Mouse (Mus musculus): ENCODE measurements around the gene Iars. TPM values are rescaled to one million over a fixed set of nuclear protein-coding genes. Genes with fewer than 3 reads are reported as not detected.
"Not testable (repeated sequence)": the region's sequence is repeated elsewhere in the genome, so short reads cannot be mapped to it uniquely, and the experiment has no call there.

Iars gene
- polyA plus RNA-seq, 1 experiment: 58.7 TPM

GRCm38 (mm10) chr13:49765306-49765705 lies 83.4 kb downstream of the Iars start:
- no peak overlapping the region for H3ac ChIP-seq (ENCODE audit: control insufficient read depth, insufficient read length, low read depth)
- TF ChIP-seq MYOD1 (IDR thresholded peaks at IDR 0.05; ENCODE audit: control insufficient read depth, insufficient read length, low read depth) (no peak), CEBPB (IDR thresholded peaks at IDR 0.05; ENCODE audit: low read depth) (no peak), MYOG (IDR thresholded peaks at IDR 0.05; ENCODE audit: control insufficient read depth, extremely low read depth, insufficient read length) (no peak), CTCF (IDR thresholded peaks at IDR 0.05; ENCODE audit: control insufficient read depth, insufficient read depth, insufficient read length) (no peak), USF1 (IDR thresholded peaks at IDR 0.05; ENCODE audit: low read depth) (no peak), FOSL1 (IDR thresholded peaks at IDR 0.05; ENCODE audit: insufficient read depth, low read length, poor library complexity, severe bottlenecking) (no peak), MAX (IDR thresholded peaks at IDR 0.05) (no peak)
- H3K36me3 ChIP-seq (ENCODE audit: control insufficient read depth, insufficient read depth): no peaks in the 10 kb centered on the region
- no peaks in the 10 kb centered on the region for H3K27me3 ChIP-seq (ENCODE audit: control insufficient read depth, insufficient read depth, insufficient read length)
- H3K79me3 ChIP-seq (ENCODE audit: low read depth): no peaks in the 10 kb centered on the region
- H3K79me2 ChIP-seq (ENCODE audit: control insufficient read depth, insufficient read depth): no peaks in the 10 kb centered on the region
- H3K4me3 ChIP-seq (ENCODE audit: insufficient read depth, poor library complexity, severe bottlenecking): no peak overlapping the region

- TF ChIP-seq USF1 (IDR thresholded peaks at IDR 0.05; ENCODE audit: low read depth): no peak
- TF ChIP-seq MYOG (IDR thresholded peaks at IDR 0.05; ENCODE audit: control insufficient read depth, extremely low read depth, insufficient read length): no peak
- Histone ChIP-seq H3K4me3 (ENCODE audit: insufficient read depth, poor library complexity, severe bottlenecking) (no peak overlapping the region), H3K79me3 (ENCODE audit: low read depth) (no peaks in the 10 kb centered on the region), H3K27me3 (ENCODE audit: control insufficient read depth, insufficient read depth, insufficient read length) (no peaks in the 10 kb centered on the region), H3ac (ENCODE audit: control insufficient read depth, insufficient read length, low read depth) (no peak overlapping the region), H3K79me2 (ENCODE audit: control insufficient read depth, insufficient read depth) (no peaks in the 10 kb centered on the region), H3K36me3 (ENCODE audit: control insufficient read depth, insufficient read depth) (no peaks in the 10 kb centered on the region)
Observed at GRCm38 (mm10) chr13:49766269-49766668, 84.4 kb downstream of the Iars start.

DNA sequence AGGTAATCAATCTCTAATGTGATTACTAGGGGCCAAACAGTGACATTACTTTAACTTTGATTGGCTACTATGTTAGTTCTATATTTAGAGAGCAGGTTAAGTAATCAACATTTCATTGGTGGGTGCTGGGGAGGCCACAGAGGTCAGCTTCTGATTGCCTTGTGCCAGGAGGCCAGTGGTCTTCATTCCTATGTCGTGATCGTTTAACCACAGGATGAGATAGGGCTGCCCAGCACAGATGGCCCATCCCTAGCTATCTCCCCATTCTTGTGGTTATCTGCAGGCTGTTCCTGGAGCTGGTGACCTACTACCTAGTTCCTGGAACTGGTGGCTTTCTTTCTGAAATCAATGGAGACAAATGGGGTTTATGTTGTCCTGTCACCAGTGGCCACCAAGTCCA lies 86.1 kb downstream of the Iars start:
- Histone ChIP-seq H3K79me3 (ENCODE audit: low read depth) (no peaks in the 10 kb centered on the region), H3K4me3 (ENCODE audit: insufficient read depth, poor library complexity, severe bottlenecking) (no peak overlapping the region), H3K27me3 (ENCODE audit: control insufficient read depth, insufficient read depth, insufficient read length) (no peaks in the 10 kb centered on the region), H3K36me3 (ENCODE audit: control insufficient read depth, insufficient read depth) (no peaks in the 10 kb centered on the region), H3K79me2 (ENCODE audit: control insufficient read depth, insufficient read depth) (no peaks in the 10 kb centered on the region), H3ac (ENCODE audit: control insufficient read depth, insufficient read length, low read depth) (no peak overlapping the region)
- TF ChIP-seq CTCF (IDR thresholded peaks at IDR 0.05; ENCODE audit: control insufficient read depth, insufficient read depth, insufficient read length) (no peak), FOSL1 (IDR thresholded peaks at IDR 0.05; ENCODE audit: insufficient read depth, low read length, poor library complexity, severe bottlenecking) (no peak), CEBPB (IDR thresholded peaks at IDR 0.05; ENCODE audit: low read depth) (no peak), MYOG (IDR thresholded peaks at IDR 0.05; ENCODE audit: control insufficient read depth, extremely low read depth, insufficient read length) (no peak), MAX (IDR thresholded peaks at IDR 0.05) (no peak), USF1 (IDR thresholded peaks at IDR 0.05; ENCODE audit: low read depth) (no peak), MYOD1 (IDR thresholded peaks at IDR 0.05; ENCODE audit: control insufficient read depth, insufficient read length, low read depth) (no peak)

DNA sequence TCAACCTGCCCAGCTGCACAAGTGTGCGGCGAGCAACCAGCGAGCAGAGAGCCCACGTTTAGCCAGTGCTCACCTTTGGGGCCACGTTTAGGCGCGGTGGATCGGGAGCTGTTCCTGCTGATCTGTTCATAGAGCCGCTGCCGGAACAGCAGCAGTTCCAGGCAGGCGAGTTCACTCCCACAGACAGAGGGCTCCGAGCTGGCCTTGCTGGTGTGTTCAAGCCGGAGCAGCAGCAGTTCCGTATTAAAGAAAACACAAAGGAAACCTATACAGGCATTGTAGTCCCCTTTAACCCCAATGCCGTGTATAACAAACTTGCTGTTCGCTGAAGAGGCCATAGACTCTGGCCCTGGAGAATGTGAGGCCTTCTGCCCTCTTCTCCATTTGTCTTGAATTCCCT lies 87.2 kb downstream of the Iars start:
- no peaks in the 10 kb centered on the region for H3K36me3 ChIP-seq (ENCODE audit: control insufficient read depth, insufficient read depth)
- no peaks in the 10 kb centered on the region for H3K27me3 ChIP-seq (ENCODE audit: control insufficient read depth, insufficient read depth, insufficient read length)
- H3K79me2 ChIP-seq (ENCODE audit: control insufficient read depth, insufficient read depth): no peaks in the 10 kb centered on the region
- H3K79me3 ChIP-seq (ENCODE audit: low read depth): no peaks in the 10 kb centered on the region
- TF ChIP-seq CTCF (IDR thresholded peaks at IDR 0.05; ENCODE audit: control insufficient read depth, insufficient read depth, insufficient read length): no peak
- TF ChIP-seq USF1 (IDR thresholded peaks at IDR 0.05; ENCODE audit: low read depth): no peak
- TF ChIP-seq MYOG (IDR thresholded peaks at IDR 0.05; ENCODE audit: control insufficient read depth, extremely low read depth, insufficient read length): no peak
- no peak for TF ChIP-seq MYOD1 (IDR thresholded peaks at IDR 0.05; ENCODE audit: control insufficient read depth, insufficient read length, low read depth)
- no peak for TF ChIP-seq MAX (IDR thresholded peaks at IDR 0.05)
- TF ChIP-seq FOSL1 (IDR thresholded peaks at IDR 0.05; ENCODE audit: insufficient read depth, low read length, poor library complexity, severe bottlenecking): no peak
- no peak for TF ChIP-seq CEBPB (IDR thresholded peaks at IDR 0.05; ENCODE audit: low read depth)
- no peak overlapping the region for H3K4me3 ChIP-seq (ENCODE audit: insufficient read depth, poor library complexity, severe bottlenecking)
- no peak overlapping the region for H3ac ChIP-seq (ENCODE audit: control insufficient read depth, insufficient read length, low read depth)

GRCm38 (mm10) chr13:49771536-49771935 lies 89.6 kb downstream of the Iars start:
- not testable (repeated sequence) for H3K27me3 ChIP-seq (ENCODE audit: control insufficient read depth, insufficient read depth, insufficient read length); H3K36me3 ChIP-seq (ENCODE audit: control insufficient read depth, insufficient read depth); H3K4me3 ChIP-seq (ENCODE audit: insufficient read depth, poor library complexity, severe bottlenecking); H3ac ChIP-seq (ENCODE audit: control insufficient read depth, insufficient read length, low read depth); H3K79me3 ChIP-seq (ENCODE audit: low read depth); H3K79me2 ChIP-seq (ENCODE audit: control insufficient read depth, insufficient read depth)

Other genes with a start within 250 kb of the Iars start
- gene Tes3-ps, start 188.8 kb upstream of the Iars start, polyA plus RNA-seq (2012; fragmentation: generic; extraction: Trizol): 0.59 TPM
- 0.04 TPM for gene Ecm2, start 177.3 kb upstream of the Iars start, polyA plus RNA-seq (2012; fragmentation: generic; extraction: Trizol)
- gene Aspn, start 137.7 kb upstream of the Iars start, polyA plus RNA-seq (2012; fragmentation: generic; extraction: Trizol): 0.14 TPM
- 0.32 TPM for gene Omd, start 99.6 kb upstream of the Iars start, polyA plus RNA-seq (2012; fragmentation: generic; extraction: Trizol)
- gene Ogn, start 74.1 kb upstream of the Iars start, polyA plus RNA-seq (2012; fragmentation: generic; extraction: Trizol): 4.6 TPM
- gene Cenpp, start 29.3 kb upstream of the Iars start, polyA plus RNA-seq (2012; fragmentation: generic; extraction: Trizol): 11.2 TPM
- 3.5 TPM for gene Nol8, start 29.0 kb upstream of the Iars start, polyA plus RNA-seq (2012; fragmentation: generic; extraction: Trizol)
- not detected for gene Gm30302, start 116.9 kb downstream of the Iars start, polyA plus RNA-seq (2012; fragmentation: generic; extraction: Trizol)